Mouse (Mus musculus) ovary, adult 18-20 months (tissue): ENCODE results near the gene Slc4a5.
A peak's percentile ranks its signal among the peaks of the same experiment; 100 is the strongest.
"Not testable (repeated sequence)": the region's sequence is repeated elsewhere in the genome, so short reads cannot be mapped to it uniquely, and the experiment has no call there.

ENCODE experiments used
- DNase-seq: peaks from one replicate; pipeline ENCODE4 v3.0.0; 2022; ENCODE audit warnings: low spot score, mixed read lengths

The Slc4a5 gene

DNA sequence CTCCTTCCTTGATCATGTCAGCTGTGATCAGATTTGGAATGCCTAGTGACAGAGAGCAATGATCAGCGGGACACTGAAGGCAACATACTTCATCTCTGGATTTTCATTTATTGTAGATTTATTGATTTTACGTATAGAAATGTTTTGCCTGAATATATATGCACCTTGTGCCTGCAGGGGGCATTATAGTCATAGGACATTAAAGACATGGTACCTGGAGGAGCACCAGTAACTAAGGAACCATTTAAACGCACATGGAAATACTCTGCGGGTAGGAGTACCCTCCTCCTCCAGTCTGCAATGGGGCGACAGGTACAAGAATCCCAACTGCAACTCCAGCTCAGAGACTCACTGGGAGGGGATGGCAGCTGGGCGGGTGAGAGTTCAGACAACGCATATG is 89.4 kb downstream of the Slc4a5 start:
- DNase-seq, result no peak

DNA sequence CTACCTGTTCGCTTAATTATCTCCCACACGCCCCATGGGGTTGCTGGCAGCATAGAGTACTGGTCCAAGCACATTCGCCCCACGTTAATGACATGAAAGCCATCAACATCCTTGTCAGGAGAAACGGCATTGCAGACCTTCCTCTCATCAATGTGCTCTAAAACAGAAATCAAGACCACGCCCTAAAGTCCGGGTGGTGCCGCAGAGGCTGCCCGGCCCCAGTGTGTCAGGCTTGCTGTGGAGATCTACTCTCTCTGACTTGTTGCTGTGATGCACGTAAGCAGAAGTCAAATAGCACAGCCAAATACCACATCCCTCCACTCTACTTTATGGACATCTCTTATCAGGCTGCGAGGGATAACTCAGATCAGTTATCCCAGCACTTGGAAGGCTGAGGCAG is 91.6 kb downstream of the Slc4a5 start:
- DNase-seq, result no peak

DNA sequence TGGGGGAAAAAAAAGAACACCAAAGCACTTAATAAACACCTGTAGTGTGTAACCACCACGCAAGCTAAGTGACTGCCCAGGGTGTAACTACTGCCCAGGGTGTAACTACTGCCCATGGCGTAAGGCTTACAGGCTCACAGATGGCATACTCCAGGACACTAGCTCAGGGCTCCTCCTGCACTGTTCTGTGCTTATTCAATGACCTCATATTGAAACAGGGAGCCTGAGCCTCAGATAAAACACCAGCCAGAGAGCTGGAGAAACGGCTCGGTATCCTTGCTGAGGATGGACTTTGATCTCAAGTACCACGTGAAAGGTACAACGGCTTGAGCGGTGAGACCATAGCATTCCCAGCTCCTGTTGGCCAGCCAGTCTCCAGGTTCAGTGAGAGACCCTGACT is 92.4 kb downstream of the Slc4a5 start:
- no peak for DNase-seq

DNA sequence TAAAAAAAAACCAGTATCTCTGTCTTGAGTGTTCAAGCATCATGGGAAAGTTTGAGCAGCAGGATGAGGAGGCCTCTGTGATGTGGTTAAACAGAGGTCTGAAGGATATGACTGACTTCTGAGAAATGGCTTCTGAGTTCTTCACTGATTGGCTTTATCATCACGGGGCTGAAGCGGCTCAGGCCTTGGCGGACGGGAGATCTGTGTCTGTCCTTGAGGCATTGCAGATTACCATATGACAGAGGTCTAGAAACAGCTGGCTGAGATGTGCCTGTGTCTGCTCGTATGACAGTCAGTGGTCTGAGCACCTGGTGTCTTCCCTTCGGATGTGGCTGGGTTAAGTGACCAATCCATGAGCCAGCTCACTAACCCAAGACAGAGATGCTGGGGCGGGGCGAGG is 92.9 kb downstream of the Slc4a5 start:
- DNase-seq, result peak; percentile 54

DNA sequence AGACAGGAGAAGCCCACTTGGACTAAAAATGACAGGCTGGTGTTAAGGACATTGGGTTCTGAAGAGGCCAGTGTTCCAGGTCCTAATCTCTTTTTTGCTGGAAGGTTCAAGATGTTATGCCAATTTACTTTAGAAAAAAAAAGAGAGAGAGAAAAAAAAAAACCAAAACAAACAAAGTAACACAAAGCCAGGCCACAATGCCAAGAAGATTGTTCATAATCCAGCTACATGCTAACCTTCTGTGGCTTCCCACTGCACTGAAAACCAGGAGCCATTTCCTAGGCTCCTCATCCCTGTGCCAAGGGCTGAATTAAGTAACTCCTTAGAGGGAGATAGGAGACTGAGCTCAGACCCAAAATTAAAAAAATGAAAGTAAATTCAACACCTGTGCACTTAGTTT is 95.7 kb downstream of the Slc4a5 start:
- no peak for DNase-seq

DNA sequence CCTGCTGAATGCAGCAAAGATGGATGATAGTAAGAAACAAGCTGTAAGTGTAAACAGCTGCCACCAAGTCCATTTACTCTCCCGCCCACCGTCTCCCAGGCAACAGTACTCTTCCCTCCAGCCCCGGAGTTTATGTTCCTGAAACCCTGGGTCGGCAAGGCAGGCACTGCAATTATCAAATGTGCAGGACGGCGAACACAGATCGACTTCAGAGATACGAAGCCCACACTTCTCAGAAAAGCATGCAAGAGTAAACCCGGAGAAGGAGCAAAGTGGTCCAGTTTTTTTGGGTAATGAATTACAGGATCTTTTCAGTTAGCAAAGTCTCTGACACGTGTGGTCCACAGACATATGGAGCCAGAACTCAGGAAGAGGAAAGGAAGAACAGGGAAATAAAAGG is 96.4 kb downstream of the Slc4a5 start:
- peak; percentile 25 for DNase-seq

DNA sequence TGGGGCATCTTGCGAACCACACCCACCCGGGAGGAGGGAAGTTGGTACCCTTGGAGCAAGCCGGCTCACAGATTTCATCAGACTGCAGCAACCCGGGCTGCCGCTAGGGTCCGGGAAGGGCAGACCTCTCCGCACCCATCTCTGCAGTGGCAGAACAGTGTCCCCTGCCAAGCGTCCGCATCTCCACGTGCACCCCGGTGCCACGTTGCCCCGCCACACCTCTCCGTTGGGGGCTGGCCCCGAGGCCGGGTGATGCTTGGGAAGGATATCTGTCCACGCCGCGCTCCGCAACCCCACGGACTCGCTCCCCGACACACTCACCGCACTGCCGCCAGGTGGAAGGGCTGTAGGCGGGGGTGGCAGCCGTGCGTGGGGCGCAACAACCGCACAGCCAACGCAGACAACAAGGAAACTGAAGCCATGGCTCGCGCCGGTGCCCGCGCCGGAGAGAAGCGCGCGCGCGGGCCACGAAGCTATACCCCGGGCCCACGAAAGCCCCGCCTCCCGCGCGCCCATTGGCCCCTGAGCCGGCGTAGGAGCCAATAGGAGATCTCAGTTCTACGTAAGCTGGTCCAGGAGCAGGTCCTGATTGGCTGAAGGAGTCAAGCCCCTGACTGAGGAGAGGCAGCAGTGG is 97.6 kb downstream of the Slc4a5 start:
- peak; percentile 84 for DNase-seq

DNA sequence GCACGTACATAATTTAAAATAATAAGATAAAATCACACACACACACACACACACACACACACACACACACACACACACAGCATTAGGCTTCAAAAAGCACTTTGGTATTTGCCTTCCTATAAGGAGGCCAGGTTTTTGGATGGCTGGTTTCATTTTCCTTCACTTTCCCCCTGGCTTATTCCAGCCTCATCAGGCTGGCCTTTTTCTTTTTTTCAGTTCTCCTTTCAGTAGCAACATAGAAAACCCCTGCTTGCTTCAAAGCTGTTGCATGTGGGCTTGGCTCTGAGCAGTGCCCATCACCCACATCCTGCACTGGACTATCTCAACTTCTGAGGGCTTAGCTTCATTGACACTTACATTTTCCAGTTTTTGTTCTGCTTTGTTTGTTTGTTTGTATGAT is 102.3 kb downstream of the Slc4a5 start:
- no peak for DNase-seq

DNA sequence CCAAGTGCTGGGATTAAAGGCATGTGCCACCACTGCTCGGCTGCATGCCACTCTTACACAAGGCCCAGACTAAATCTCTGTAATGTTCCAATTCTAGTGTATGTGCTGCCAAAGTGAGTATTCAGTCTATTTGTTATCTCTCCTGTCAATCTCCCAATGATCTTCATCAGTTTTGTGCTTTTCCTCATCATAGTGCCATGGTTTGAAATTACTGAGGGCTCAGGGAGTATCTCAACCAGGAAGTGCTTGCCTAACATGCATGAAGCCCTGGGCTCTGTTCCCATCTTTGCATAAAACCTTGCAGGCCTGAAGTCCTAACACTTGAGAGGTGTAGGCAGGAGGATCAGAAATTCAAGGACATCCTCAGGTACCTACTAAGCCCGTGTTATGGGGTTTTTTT is 103.2 kb downstream of the Slc4a5 start:
- DNase-seq, result no peak

DNA sequence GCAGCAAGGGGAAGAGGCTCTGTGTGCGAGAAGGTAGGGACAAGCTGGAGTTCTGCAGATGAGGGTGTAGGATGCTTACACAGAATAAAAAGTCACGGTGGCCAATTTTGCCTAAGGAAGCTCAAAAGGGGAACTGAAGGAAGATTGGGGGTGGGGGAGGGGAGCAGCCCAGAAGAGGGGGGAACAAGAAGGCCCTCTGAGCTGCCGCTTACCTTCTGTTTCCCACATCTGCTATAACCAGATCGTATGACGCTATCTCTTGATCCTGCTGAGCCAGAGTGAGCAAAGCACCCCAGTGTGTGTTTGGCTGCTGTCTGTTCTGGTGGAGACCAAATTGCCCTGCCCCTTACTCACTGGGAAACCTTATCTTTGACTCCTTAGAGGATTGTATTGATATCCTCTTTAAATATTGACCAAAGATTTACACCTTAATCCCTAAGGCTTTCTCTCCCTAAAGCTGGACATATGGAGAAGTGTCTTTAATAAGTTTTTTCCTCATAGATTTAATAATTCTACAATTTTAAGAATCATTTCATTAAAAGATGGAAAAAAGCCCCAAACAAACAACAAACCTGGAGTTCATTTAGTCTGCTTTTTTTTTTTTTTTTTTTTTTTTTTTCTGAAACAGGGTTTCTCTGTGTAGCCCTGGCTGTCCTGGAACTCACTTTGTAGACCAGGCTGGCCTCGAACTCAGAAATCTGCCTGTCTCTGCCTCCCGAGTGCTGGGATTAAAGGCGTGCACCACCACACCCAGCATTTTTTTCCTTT is 104.2 kb downstream of the Slc4a5 start:
- no peak for DNase-seq

DNA sequence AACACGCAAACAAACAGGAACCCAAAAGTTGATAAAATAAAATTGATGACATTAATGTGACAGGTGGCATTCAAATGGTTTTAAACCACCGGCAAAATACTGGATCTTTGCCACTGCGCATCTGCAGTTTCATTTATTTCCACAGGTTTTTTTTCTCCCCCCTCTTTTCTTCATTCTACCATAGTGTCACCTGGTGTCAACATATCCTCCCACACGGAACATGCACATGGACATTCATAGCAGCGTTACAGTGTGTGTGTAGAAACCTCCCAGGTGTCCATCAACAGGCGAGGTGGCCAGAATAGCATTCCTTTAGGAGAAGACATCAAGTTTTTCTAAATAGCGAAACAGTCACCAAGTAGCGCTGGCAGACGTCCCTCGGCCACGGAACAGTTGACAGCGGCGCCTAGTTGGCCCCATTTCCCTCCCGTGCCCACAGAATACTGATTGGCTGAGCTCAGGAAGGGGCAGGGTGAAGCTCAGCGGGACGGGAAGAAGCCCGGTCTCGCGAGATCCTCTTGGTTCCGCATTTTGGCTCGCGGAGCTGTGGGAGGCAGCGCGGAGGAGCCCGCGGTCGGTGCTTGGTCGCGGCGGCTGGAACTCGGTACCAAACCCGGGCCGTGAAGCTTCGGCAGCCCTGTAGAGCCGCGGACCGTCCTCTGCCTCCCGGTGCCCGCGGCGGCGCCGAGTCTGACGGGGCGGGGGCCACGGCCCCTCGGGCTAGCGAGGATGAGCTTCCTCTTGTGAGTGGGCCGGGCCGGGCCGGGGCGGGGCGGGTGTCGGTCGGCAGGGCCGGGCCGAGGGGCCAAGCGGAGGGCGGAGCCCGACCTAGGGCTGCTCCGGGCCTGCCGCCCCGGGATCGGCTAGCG is 106.1 kb downstream of the Slc4a5 start, which contains the start of the genes Mthfd2 and Mob1a:
Gene Mthfd2, minus strand, starts transcription at position 384 of the 869 bp plus-strand sequence.
Gene Mob1a, plus strand, starts transcription at position 492 of the 869 bp plus-strand sequence.
- peak; percentile 91 for DNase-seq

DNA sequence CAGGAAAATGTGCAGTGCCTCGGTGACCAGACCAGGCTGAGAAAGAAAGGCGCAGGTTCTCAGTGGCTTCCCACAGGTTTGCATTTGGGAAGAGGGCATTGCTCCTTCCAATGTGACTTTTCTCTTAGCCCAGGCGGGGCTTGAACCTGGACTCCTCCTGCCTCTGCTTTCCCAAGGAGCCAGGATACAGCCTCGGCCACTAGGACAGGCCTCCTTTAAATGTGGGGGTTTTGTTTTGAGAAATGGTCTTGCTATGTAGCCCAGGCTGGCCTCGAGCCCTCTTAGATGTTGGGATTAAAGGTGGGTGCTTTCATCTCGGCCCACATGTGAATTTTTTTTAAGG is 106.7 kb downstream of the Slc4a5 start:
- no peak for DNase-seq

DNA sequence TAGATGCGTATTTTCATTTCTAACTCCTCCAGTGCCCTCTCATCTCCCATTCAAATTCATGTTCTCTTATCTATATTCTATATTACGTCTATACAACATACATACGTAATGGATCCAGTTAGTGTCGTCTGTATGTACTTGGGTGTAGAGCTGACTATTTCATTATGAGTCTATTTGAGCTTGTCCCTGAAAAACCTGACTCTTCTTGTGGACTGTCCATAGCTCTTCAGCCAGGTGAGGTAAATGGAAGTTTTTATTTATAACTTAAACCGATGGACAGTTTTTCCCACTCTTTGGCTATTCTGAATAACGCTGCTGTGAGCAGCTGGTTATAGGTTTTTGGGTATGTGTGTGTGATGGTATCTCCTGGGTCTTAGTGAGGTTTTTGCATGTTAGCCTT is 107.1 kb downstream of the Slc4a5 start:
- no peak for DNase-seq

DNA sequence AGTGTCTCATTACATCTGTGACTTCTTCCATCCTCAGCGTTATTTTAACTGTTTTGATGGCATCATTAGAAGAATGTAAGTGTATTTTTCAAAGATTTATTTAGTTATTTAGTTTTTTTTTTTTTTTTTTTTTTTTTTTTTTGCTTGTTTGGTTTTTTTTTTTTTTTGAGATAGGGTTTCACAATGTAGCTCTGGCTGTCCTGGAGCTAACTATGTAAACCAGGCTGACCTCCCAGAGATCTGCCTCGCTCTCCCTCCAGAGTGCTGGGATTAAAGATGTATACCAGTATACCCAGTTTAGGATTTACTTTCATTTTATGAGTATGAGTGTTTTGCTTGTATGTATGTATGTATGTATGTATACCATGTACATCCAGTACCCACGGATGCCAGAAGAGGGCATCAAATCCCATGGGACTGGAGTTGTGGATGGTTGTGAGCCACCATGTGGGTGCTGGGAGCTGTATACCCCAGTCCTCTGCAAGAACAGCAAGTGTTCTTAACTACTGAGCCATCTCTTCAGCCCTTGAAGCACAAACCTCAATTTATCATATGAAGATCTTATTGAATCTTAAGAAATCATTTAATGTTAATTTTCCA is 108.1 kb downstream of the Slc4a5 start:
- DNase-seq, result no peak

DNA sequence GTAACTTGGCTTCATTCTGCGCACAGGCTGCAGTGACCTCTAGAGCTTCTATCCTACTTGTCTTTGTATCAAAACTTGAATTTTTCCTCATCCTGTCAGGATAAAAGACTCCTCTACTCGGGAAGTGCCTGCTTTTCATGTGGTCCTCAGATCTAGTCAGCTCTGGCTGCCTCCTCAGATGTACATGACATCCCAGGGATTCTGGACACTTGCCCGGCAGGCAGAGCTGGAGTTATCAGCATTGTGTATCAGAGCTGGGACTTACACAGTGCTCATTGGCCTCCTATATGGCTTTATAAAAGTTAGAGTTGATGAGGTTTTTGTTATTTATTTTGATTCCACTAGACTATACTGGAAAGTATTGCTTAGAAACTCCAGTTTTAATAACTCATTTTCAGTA is 121.8 kb downstream of the Slc4a5 start:
- no peak for DNase-seq

DNA sequence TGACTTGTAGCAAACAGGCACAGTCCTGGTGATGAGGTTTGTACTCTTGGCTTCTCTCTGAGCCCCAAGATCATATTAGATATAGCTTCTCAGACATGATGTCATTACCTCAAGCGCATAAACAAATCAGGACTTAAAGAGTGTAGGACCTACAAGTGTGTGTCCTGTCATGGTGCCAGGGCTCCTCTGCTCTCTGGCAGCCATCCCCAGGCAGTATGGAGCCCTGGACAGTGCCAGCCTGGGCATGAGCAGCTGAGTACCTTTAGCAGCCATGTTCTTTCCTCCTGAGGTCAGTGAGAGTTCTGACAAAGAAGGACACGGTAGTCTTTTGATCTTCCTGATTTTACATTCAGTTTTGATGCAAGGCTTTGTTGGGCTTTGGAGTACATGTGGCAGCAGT is 123.3 kb downstream of the Slc4a5 start:
- DNase-seq, result no peak

DNA sequence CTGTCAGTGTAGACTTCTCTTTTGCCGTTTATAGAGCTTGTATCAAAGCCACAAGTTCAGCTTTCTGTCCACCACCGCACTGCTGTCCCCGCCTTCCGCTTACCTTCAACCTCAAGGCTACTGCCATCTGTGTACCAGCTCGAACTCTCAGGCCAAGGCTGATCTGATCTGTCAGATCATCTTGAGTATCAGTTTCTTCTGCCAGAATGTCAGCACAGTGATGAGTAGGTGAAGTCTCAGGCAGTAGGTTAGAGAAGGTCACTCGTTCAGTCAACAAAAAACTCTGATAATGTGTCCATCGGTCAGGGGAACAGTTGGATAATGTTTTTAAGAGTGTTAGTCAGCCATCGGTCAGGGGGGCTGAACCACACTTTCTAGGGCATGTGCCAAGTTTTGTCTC is 125.7 kb downstream of the Slc4a5 start:
- not testable (repeated sequence) for DNase-seq

DNA sequence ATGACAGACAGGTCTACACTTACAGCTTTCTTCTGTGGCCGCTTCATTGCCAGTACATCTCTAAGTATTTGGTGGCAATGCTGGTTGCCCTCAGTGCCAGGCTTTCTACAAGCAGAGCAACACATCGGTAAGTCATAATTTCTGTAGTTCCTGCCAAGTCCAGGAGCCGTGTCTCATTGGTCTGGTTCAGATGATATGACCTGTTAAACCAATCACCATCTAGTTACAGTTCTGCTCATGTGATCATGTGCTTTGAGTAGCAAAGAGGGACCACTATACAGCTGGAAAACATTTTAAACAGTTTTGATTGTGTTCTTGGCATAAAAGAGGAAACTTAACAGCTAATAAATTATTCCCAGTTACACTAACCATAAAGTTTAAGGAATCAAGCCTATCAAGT is 128.3 kb downstream of the Slc4a5 start:
- no peak for DNase-seq

DNA sequence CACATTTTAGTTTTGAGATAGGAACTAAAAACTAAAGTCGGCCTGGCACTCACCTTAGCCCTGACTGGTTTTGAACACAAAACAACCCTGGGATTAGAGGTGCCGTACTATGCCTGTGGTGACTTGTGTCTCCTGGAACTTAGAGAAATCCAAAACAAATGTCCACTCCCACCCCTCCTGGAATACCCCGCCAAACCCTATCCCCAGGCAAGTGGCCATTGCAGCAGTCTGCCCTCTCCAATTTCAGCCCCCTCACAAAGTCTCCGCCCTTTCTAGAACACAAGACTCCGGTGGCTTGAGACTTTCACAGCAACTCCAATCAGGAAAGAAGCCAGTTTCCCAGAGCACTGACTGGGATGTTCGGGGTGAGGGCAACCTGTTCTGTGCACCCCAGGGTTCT is 129.2 kb downstream of the Slc4a5 start, which contains the start of gene Bola3:
Gene Bola3, plus strand, starts transcription at position 275 of the 400 bp plus-strand sequence.
- DNase-seq, result no peak

DNA sequence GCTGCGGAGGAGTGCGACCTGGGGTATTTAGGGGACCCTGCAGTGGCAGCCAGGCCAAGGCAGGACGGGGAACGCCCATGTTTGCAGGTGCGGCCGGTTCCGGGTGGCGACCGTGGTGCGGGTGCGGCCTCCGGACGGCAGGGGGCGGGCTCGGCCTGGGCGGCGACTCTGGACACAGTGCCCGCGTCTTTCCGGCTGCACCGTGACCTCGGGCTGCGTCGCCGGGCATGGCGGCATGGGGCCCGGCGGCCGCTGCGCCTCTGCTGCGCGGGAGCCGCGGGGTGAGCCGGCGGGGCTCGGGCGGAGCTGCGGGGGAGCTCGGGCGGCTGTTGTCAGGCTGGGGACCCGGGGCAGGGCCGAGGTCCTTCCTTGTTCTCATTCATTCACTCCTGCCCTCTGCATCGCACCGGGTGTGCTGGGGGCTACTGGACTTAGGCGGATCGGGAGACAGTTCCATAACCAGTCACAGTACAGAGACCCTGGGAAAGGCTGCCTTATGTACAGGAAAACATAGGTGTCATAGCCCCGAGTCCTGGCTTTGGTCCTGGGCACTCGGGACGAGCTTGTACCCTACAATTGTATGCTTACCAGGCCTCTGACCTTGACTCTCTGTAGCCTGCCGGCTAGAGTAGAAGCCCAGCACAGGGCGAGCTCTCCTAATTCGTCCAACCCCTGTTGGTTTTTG is 129.8 kb downstream of the Slc4a5 start:
- peak; percentile 69 for DNase-seq

DNA sequence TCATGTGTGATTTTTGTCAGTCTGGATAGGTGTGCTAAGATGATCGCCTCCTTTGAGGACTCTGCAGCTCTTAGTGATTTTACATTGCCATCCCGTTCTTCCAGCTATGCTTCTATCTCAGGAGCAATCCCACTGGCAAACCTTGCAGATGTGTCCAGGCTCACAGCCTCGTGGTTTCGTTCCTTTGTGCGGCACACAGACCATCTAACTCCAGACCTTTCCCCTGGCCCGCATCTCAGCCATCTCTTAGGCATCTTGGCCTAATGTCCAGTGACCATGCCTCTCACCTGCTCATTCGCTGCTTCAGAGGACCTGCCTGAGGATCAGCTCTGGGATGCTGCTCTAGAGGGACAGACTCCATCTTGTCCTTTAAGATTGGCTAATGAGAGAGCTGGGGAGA is 130.5 kb downstream of the Slc4a5 start:
- DNase-seq, result no peak
